Mouse (Mus musculus) heart, adult 18-20 months (tissue): ENCODE results near the gene Tapbp. TPM values are rescaled to one million over a fixed set of nuclear protein-coding genes. Genes with fewer than 3 reads are reported as not detected.

Experiments used
- DNase-seq, 2 experiments: peaks; one replicate each; pipeline ENCODE4 v3.0.0; 2021 to 2022; ENCODE audit warnings: mixed read lengths in 1 of 2
- total RNA-seq, 2 experiments: library from RNA; stranded (reverse); gene quantifications; 2 replicates each; pipeline ENCODE4 v1.2.3; 2021

Tapbp gene
- total RNA-seq, 2 experiments from 2014 or later: 111 to 115 TPM

DNA sequence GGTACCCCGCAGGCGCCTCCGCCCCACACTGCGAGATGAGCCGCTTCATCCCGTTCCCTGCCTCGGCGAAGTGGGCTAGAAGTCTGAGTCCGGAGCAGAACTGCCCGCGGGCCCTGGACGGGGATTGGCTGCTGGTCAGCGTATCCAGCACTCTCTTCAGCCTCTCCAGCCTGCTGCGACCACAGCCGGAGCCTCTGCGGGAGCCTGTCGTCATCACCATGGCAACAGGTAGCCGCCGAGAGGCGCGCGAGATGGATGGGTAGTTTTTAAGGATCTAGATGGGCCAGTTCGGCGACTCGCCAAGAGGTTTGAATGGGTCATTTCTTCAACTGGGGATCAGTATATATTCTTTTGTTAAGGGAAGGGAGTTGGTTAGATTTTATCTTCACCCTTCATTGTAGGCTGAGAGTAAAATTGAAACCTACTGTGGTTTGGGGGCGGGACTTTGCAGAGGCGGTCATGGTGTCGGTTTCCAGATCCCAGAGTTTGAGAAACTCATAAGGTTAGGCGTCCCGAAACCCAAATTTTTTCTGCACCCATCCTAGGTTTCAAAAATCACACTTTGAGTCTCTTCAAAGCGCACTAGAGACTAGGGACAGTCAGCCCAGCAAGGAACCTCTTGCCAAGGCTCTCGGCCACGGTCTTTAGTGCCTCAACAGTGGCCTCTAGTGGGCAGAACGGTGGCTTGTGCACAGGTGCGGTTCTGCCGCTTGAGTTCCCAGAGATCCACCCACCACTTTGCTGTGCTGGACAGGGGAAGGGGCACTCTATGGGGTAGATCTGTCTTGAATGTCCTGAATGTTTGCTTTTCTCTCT lies 4.8 kb downstream of the Tapbp start:
- peak; percentile 86 to 92 for DNase-seq

DNA sequence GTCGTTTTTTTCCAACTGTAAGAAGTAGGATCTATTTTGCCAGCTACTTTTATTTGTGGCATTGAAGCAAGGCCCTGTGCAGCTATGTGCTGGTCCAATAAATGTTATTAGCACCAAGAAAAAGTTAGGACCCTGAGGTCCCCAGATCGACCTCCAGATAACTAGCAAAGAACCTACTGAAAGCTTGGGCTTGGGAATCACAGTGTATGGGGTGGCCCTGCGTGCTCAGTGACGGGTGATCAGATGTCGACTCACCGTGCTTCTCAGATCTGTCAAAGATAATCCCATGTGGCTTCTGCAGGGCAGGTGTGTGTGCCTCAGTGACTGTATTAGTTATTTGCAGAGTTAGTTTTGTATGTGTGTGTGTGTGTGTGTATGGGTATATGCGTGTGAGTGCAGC lies 5.7 kb downstream of the Tapbp start:
- no peak for DNase-seq

DNA sequence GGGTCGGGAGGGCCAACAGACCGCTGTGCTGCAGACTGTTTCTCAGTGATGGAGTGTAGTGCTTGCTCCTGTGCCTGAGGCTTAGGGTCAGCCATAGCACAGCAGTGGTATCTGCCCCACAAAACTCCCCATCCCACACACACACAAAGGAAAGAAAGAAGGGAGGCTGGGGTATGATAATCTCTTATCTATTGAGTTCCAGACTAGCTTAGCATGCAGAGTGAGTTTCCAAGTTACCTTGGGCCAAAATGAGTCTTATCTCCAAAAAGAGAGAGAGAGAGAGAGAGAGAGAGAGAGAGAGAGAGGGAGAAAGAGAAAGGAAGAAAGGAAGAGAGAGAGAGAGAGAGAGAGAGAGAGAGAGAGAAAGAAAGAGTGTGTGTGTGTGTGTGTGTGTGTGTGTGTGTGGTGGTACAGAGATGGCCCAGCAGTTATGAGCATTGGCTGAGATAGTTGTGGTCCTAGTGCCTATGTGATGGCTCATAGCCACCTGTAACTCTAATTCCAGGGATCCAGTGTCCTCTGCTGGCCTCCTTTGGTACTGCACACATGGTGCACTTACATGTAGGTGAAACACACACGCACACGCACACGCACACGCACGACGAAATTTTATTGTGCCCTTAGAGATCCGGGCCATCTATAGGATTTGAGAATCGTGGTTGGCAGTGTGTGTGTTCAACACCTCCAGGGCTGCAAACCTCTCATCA lies 9.0 kb downstream of the Tapbp start:
- peak in 1 of 2 experiments; percentile 44 for DNase-seq

DNA sequence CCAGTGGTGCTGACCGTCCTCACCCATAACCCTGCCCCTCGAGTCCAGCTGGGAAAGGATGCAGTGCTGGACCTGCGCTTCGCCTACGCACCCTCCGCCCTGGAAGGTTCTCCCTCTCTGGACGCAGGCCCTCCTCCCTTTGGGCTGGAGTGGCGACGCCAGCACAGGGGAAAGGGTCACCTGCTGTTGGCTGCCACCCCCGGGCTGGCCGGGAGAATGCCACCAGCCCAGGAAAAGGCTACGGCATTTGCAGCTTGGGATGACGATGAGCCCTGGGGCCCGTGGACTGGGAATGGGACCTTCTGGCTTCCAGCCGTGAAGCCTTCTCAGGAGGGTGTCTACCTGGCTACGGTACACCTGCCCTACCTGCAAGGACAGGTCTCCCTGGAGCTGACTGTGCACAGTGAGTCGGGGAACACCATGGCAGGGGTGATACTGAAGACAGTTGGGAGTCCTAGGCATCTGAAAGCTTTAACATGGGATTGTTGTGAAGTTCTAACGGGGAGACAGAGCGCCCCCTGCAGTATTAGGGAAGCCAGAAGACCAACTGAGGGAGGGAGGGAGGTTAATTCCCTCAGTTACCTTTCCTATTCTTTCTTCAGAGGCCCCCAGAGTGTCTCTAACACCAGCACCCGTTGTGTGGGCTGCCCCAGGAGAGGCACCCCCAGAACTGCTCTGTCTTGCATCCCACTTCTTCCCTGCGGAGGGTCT lies 9.9 kb downstream of the Tapbp start:
- DNase-seq: no peak

DNA sequence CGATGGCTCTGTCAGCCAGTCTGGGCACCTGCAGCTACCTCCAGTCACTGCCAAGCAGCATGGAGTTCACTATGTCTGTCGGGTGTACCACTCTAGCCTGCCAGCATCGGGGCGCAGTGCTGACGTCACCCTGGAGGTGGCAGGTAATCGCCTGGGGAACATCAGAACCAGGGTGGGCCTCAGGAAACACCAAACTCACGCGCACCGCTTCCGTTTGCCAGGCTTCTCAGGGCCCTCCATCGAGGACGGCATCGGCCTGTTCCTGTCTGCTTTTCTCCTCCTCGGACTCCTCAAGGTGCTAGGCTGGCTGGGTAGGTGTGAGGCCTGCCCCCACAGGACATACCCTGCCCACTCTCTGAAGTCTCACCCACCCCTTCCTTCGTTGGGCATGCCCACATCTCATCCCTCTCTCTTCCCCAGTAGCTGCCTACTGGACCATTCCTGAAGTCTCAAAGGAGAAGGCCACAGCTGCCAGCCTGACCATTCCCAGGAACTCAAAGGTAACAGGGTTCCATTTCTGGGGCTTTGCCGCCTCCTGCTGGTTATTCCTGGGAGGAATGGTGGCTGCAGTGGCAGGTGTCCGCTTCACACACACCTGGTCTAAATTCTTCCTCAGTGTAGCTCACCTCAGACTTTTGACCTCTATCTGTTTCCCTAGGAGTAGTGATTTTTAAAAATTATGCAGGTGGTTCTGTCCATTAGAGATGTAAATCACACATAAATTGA lies 10.7 kb downstream of the Tapbp start:
- DNase-seq: no peak

DNA sequence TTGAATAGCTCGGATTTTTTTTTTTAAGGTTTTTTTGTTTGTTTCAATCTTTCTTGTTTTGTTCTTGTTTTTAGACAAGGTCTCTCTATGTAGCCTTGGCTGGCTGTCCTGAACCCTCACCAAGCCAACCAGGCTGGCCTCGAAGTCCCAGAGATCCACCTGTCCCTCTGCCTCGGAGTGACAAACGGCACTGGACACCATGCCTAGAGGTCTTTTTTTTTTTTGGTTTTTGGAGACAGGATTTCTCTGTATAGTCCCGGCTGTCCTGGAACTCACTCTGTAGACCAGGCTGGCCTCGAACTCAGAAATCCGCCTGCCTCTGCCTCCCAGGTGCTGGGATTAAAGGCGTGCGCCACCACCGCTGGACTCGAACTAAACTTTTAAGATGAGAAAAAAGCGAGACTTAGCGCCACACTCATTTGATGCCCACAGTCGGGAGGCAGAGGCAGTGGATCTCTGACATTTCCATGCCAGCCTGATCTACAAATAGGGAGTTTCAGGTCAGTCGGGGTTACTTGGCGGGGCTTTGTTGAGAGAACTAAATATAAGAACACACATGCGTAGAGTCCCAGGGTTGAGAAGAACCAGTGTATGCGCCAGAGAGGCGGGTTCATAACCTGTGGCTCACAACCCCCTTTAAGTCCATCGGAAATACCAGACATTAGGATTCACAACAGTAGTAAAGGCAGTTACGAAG lies 12.7 kb downstream of the Tapbp start:
- DNase-seq: no peak

DNA sequence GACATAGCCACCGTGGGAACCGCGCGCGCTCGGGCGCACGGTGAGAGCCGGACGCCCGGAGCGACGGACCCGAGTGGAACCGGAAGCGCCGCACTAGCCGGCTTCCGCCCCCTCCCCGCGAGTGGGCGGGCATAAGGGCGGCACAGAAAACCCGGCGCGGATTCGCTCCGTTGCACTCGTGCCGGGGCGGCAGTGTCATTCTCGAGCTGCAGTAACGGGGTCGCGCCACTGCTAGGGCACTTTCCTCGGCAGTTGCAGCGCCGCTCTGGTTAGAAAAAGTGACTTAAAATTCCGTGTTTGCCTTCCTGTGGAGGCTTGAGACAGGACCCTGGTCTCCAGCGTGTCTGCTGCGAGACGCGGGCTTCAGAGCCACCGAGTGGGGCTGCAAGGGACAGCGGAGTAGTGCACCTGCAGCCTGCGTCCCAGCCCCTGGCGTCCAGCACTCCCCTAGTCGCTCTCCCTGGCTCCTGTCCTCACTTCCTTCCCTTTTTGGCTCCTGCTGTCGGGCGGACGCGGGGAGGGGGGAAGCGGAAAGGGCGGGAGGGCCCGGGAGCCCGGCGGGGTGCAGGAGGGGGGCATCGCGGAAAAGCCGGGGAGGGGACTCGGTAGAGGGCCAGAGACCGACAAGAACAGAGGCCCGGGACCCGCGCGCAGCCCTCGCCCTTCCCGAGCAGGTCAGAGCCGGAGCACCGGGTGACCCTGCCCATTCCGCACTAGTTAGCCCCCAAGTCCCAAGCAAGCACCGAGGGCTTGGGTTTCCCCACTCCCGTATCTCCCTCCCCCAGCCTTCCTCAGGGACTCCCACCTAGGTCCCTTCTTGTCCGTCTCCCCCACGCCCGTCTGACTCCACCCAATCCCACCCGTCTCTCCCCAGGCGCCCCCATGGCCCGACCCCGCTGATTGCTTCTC lies 13.9 kb downstream of the Tapbp start, which contains the start of gene Rgl2:
Gene Rgl2, plus strand, starts transcription at position 173 of the 909 bp plus-strand sequence.
- peak; percentile 90 to 96 for DNase-seq

DNA sequence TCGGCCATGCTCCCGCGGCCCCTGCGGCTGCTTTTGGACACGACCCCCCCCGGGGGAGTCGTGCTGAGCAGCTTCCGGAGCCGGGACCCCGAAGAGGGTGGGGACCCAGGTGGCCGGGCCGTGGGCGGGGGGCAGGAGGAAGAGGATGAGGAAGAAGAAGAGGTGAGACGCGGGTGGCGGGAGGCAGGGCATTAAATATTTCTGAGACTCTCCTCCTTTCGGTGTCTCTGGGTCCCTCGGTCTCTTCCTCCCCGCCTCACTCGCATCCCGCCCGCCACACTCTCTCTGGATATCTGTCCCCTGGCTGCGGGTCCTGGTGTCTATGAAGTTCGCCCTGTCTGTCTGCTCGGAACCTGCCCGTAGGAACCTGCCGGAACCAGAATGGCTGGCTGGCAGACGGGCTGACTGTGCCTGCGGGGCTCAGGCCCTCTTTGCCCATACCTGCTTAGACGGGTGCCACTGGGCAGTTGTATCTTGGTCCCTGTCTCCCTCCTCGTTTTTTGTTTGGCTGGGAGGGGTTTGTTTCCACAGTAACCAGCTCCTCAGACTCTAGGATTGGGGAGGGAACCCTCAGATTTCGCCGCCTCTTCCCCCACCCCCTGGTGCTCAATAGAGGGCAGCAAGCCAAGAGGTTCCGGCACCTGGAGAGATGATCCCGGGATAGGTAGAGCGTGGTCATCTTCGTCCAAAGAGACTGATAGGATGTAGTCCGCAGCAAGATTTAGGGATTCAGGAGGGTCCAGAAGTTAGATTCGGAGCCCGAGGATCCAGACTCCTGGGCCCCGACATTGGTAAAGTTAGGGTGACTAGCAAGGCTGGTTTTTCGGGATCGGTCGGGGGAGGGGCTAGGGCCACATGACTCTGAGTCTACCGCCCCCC lies 14.8 kb downstream of the Tapbp start:
- DNase-seq: peak; percentile 75 to 79

DNA sequence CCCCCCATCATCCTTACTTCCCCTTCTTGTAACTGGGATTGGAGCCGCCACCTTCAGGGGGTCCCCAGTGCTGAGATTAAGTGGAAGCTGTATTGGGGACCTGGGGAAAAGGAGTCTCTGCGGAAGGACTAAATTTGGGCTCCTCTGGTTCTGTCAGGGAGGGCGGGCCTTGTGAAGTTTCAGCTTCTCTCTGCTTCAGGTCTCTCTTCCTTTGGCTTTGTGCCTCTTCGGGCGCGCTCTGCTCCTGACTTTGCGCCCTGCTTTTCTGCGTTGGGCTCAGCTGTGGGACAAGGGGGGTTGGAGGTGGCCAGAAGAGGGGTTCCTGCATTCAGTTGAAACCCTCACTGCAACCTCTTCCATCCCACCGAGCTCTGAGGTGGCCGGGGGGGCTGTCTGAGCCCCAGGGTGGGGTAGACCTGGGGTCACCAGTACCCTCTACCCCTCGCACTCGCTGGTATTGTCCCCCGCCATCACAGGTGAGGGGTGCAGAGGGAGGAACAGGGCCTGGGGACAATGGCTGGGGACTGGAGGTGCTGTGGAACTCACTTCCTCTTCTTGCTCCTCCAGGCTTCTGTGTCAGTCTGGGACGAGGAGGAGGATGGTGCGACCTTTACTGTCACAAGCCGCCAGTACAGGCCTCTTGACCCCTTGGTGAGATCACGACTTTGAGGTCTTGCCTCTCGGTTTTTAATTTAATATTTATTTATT lies 15.6 kb downstream of the Tapbp start:
- DNase-seq: peak in 1 of 2 experiments; percentile 29

DNA sequence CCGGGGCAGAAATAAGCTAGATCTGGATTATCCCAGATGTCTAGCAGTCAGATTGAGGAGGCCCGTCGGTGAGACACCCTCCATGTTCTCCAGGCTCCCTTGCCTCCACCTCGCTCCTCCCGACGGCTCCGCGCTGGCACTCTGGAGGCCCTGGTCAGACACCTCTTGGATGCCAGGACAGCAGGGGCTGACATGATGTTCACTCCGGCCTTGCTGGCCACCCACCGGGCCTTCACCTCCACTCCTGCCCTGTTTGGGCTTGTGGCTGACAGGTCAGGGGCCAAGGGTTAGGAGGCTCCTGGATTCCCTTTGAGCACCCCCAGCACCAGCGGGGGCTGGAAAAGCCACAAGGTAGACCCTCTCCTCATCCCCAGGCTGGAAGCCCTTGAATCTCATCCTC lies 16.2 kb downstream of the Tapbp start:
- no peak for DNase-seq

DNA sequence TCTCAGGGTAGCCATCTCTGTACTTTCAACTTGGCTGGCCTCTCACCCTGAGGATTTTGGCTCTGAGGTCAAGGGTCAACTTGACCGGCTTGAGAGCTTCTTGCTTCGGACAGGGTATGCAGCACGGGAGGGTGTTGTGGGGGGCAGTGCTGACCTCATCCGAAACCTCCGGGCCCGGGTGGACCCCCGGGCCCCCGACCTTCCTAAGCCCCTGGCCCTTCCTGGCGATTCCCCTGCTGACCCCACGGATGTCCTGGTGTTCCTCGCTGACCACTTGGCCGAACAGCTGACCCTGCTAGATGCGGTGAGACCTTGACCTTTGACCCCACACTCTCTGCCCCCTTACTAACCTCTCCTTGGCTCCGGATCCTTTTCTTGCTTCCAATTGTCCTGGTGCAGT lies 16.7 kb downstream of the Tapbp start:
- DNase-seq: no peak

DNA sequence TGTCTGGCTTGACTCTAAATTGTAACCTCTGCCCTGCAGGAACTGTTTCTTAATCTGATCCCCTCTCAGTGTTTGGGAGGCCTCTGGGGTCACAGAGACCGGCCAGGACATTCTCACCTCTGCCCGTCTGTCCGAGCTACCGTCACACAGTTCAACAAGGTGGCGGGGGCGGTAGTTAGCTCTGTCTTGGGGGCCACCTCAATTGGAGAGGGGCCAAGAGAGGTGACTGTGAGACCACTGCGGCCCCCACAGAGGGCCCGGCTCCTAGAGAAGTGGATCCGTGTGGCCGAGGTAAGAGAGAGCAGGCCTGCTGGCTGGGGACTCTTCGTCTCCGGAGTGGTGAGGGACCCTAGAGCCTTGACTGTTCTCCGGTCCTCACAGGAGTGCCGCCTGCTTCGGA lies 17.3 kb downstream of the Tapbp start:
- no peak for DNase-seq

DNA sequence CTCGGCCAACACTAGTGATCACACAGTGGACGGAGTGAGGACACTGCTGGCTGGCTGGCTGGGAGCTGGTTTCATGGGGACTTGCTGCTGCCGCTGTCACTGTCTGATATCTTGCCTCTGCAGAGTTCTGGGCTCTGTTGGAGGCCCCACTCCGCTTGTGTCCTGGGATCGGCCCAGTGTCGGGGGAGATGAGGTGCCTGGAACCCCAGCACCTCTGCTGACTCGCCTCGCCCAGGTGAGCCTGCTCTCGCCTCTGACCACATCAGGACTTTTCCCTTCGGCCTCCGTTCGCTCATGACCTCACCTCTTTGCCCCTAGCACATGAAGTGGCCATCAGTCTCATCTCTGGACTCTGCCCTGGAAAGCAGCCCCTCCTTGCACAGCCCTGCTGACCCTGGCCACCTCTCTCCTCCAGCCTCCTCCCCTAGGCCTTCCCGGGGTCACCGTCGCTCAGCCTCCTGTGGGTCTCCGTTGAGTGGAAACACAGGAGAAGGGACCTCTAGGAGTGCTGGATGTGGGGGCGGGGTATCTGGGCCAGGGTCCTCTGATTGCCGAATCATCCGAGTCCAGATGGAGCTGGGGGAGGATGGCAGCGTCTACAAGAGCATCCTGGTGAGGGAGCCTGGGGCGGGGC lies 19.8 kb downstream of the Tapbp start:
- no peak for DNase-seq

DNA sequence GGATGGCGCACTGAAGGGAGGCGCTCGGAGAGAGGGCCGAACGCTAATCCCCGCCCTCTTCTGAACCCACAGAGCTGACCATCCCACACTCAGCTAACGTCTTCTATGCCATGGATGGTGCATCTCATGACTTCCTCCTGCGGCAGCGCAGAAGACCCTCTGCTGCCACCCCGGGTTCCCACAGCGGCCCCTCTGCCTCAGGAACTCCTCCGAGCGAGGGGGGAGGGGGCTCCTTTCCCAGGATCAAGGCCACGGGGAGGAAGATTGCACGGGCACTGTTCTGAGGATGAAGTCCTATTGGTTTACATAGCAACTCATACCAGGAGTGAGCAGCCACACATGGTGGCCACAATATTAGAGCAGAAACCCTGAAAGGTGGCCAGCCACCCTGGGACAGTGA lies 21.3 kb downstream of the Tapbp start:
- no peak for DNase-seq

DNA sequence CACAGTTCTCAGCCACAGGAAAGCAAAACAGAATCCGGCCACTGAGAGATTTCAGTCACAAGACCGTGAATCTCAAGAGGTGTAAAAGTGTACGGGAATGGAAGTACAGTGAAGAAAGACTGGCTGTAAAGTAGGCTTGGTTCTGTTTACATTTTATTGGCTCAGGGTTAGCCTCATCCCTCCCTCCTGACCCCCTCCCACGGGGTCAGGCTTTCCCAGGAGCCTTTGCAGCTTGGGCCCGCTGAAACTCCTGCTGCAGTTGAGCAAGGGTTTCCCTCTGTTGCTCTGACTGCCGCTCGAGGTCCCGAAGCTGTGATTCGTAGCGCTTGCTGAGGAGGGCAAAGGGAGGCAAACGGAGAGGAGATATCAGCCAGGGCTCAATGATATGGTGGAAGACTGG lies 23.1 kb downstream of the Tapbp start:
- DNase-seq: no peak

DNA sequence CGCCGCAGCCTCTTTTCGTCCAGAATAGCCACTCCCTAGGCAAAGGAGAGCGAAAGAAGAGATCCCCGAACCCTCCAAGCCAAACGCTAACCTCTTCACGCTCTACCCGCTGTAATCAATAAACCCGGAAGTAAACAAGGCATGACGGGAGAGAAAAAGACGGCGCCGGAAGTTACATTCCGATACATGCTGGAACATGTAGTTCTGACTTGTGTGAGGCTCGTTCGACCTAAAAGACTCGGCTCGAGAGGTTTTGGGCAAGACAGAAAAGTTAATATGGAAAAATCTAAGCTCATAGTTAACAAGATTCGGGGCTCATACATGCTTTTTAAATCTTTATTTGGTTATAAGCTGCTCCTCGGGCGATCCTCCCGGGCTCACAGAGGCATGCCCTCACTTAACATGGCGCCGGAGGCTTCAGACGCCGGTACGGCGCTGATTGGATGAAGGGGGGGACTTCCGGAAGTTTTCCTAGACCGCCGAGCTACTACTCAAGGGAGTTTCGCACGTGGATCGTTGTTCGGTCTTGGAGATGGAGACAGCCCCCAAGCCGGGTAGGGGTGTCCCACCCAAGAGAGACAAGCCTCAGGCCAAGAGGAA lies 24.6 kb downstream of the Tapbp start, which contains the start of the genes Pfdn6 and Wdr46:
Gene Pfdn6, minus strand, starts transcription at position 138 of the 600 bp plus-strand sequence.
Gene Wdr46, plus strand, starts transcription at position 455 of the 600 bp plus-strand sequence.
- DNase-seq: peak; percentile 91 to 95

DNA sequence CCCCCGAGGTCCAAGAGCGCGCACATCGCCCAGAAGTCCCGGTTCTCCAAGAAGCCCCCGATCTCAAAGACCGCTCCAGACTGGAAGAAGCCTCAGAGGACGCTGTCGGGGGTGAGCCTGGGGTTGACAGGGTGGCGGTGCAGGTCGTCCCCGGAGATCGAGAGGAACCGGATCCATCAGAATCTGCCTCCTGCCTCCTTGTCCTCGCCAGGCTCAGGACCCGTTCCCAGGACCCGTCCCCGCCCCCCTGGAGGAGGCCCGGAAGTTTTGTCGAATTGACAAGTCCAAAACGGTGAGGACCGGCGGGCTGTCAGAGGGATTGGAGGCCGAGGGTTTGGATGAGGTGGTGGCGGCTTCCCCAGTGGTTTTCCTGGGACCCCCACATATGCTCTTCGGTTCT lies 25.3 kb downstream of the Tapbp start:
- DNase-seq: no peak

DNA sequence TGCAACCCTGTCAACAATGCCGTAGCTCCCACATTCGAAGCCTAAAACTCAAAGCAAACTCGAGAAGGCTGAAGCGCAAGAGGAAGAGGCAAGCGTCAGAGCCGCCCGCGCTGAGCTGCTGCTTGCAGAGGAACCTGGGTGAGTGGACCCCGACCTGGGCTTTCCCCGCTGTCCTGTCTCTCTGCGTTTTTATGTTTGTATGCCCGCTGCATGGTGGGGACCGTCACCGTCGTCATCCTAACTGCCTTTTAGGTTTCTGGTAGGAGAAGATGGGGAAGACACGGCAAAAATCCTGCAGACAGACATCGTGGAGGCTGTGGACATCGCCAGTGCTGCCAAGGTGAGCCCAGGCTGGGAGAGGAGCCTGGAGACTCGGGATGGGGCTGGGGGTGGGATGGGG lies 25.7 kb downstream of the Tapbp start:
- no peak for DNase-seq
